Comparison of ENCODE assay signal across 15 mouse cellular contexts in genomic region chr4:152637088-152637487, GRCm38 (mm10).
"Had no signal": no experiment of that assay in that cellular context is flagged by ENCODE, and none has a peak within 500 bp of the region (broad histone marks: within the 10 kb centered on the region; RNA-seq: fewer than 3 reads in every experiment).

No protein-coding gene starts in this region.

- H3K9me3 ChIP-seq: limb, embryonic 12.5 days; limb, embryonic 15.5 days; midbrain, embryonic 13.5 days had no signal

- H3K9ac ChIP-seq: limb, embryonic 12.5 days; limb, embryonic 15.5 days; liver, embryonic 14.5 days; liver, postnatal 0 days; lung, embryonic 14.5 days; midbrain, embryonic 13.5 days had no signal

- H3K4me3 ChIP-seq: limb, embryonic 12.5 days; limb, embryonic 15.5 days; midbrain, embryonic 13.5 days had no signal

- DNase-seq: kidney, adult 2 months; kidney, postnatal 14 days; liver, postnatal 0 days; lung, embryonic 14.5 days; right cerebral cortex, postnatal 25 days; thymus, adult 18-20 months; thymus, postnatal 36 days had no signal

- H3K36me3 ChIP-seq: limb, embryonic 12.5 days; limb, embryonic 15.5 days; midbrain, embryonic 13.5 days had no signal

- H3K27ac ChIP-seq: limb, embryonic 12.5 days; limb, embryonic 15.5 days; liver, embryonic 14.5 days; macrophage; midbrain, embryonic 13.5 days had no signal

- H3K27me3 ChIP-seq: limb, embryonic 15.5 days had no signal

- ATAC-seq: intestine, postnatal 0 days; liver, postnatal 0 days; lung, postnatal 0 days; midbrain, embryonic 13.5 days had no signal

- H3K4me2 ChIP-seq: limb, embryonic 12.5 days; limb, embryonic 15.5 days; liver, embryonic 11.5 days; lung, embryonic 14.5 days; midbrain, embryonic 13.5 days had no signal
